Mouse (Mus musculus): Measurements from ENCODE around the gene Comtd1. TPM values are rescaled to one million over a fixed set of nuclear protein-coding genes. Genes with fewer than 3 reads are reported as not detected.

Comtd1 gene
- polyA plus RNA-seq, 1 experiment from 2014 or later, result 19.4 TPM

- ATAC-seq (ENCODE audit: low read depth) (no peak), DNase-seq (ENCODE audit: low spot score) (peak; percentile 15)
- H3K4me1 ChIP-seq (ENCODE audit: control insufficient read depth, insufficient read depth, low read length), result peaks cover 6% of the 10 kb centered on the region; the same call in 1 of the 2 replicates
- H3K27ac ChIP-seq (replicated peaks; ENCODE audit: low read depth, low read length), result no peak overlapping the region
- H3K4me3 ChIP-seq (ENCODE audit: low read depth, low read length), result no peak overlapping the region
- no peak overlapping the region for H3K9ac ChIP-seq (ENCODE audit: low read depth, low read length)
- H3K27me3 ChIP-seq (replicated peaks; ENCODE audit: control insufficient read depth, insufficient read depth, low read length), result no peaks in the 10 kb centered on the region
- H3K4me2 ChIP-seq (ENCODE audit: low read depth, low read length), result no peak overlapping the region
- H3K36me3 ChIP-seq (ENCODE audit: control insufficient read depth, insufficient read depth, low read length), result no peaks in the 10 kb centered on the region
- H3K9me3 ChIP-seq (ENCODE audit: control insufficient read depth, low read length), result no peaks in the 10 kb centered on the region
- WGBS, result 66% methylated on average over 7 of the region's 7 CpGs
Measured at GRCm38 (mm10) chr14:21823897-21824296, 24.9 kb downstream of the Comtd1 start.

DNA sequence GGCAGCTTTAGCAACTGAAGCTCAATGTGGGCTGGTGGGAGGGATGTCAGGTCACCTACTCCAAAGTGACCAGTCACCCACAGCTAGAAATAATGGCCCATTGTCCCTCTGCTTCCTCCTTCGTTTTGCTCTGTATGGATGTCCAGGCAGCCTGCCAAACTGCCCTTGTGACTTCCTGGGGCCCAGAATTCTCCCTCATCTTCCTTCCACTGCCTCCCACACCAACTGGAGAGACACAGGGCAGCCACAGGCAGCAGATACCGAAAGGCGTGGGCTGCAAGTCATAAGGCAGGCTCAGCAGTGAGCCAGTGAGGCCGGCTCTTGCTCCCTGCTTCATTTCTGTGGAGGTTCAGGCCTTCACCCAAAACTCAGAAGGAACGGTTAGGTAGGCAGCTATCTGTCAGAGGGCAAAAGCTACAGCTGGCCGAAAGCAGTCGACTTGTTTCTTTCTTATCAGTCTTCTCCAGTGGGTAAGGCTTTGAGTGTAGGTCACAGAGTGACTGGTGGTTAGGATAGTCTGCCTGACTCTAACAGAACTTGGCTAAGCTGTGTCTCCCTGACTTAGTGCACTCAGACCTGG is 25.9 kb downstream of the Comtd1 start:
- Histone ChIP-seq H3K4me1 (ENCODE audit: control insufficient read depth, insufficient read depth, low read length) (peaks cover 6% of the 10 kb centered on the region; the same call in 1 of the 2 replicates), H3K9me3 (ENCODE audit: control insufficient read depth, low read length) (no peaks in the 10 kb centered on the region), H3K36me3 (ENCODE audit: control insufficient read depth, insufficient read depth, low read length) (no peaks in the 10 kb centered on the region), H3K4me3 (ENCODE audit: low read depth, low read length) (no peak overlapping the region), H3K9ac (ENCODE audit: low read depth, low read length) (0 out of 2 replicates have a peak overlapping the region, but pooled peaks have one; percentile 30), H3K27ac (replicated peaks; ENCODE audit: low read depth, low read length) (peak overlapping the region; percentile 72), H3K27me3 (replicated peaks; ENCODE audit: control insufficient read depth, insufficient read depth, low read length) (no peaks in the 10 kb centered on the region), H3K4me2 (ENCODE audit: low read depth, low read length) (no peak overlapping the region)
- ATAC-seq (ENCODE audit: low read depth), result no peak; the same call in 1 of the 2 replicates
- DNase-seq (ENCODE audit: low spot score), result peak; percentile 66
- WGBS, result 61% methylated on average over 7 of the region's 7 CpGs

DNA sequence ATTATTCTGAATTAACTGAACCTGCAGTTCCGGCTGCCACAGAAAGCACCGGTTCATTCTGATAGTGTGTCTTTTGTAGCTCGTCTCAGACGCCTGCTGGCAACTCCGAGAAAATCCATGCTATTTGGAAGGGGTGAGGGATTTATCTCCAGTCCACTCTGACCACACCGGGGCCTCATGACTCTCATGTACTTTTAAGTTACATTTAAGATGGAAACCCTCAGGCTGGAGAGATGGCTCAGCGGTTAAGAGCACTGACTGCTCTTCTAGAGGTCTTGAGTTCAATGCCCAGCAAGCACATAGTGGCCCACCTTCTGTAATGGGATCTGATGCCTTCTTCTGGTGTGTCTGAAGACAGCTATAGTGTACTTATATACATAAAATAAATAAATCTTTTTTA is 26.5 kb downstream of the Comtd1 start:
- H3K27ac ChIP-seq (replicated peaks; ENCODE audit: low read depth, low read length), result no peak overlapping the region
- 76% methylated on average over 7 of the region's 7 CpGs for WGBS
- H3K36me3 ChIP-seq (ENCODE audit: control insufficient read depth, insufficient read depth, low read length), result no peaks in the 10 kb centered on the region
- ATAC-seq (ENCODE audit: low read depth) (no peak), DNase-seq (ENCODE audit: low spot score) (no peak)
- H3K27me3 ChIP-seq (replicated peaks; ENCODE audit: control insufficient read depth, insufficient read depth, low read length), result no peaks in the 10 kb centered on the region
- no peaks in the 10 kb centered on the region for H3K9me3 ChIP-seq (ENCODE audit: control insufficient read depth, low read length)
- H3K4me3 ChIP-seq (ENCODE audit: low read depth, low read length), result no peak overlapping the region
- no peak overlapping the region for H3K9ac ChIP-seq (ENCODE audit: low read depth, low read length)
- peaks cover 6% of the 10 kb centered on the region; the same call in 1 of the 2 replicates for H3K4me1 ChIP-seq (ENCODE audit: control insufficient read depth, insufficient read depth, low read length)
- no peak overlapping the region for H3K4me2 ChIP-seq (ENCODE audit: low read depth, low read length)

DNA sequence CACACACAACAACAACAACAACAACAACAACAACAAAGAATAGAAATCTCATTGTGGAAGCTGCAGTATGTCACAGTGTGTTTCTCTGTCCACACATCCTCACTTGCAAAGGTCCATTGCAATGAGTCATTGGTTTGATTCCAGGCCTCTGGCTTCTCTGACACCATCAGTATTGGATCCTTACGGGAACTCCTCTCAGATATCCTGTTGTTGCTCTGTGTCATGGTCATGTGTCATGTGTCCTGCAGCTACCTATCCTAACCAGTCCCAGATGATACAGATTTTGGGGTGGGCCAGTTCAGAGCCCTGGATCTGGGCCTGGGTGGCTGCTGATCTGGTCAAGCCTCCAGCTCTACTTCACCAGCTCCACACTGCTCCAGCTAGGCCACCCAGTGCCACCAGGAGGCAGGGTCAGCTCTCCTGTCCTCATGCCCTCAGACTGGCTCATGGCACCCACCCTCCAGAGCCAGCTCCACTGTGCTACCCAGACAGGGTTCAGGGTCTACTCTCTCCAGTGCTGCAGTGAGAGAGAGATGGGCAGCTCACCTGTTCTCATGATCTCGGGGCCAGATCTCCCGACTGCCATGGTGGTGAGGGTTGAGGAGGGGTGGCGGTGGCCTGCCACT is 27.8 kb downstream of the Comtd1 start:
- WGBS, result 87% methylated on average over 4 of the region's 4 CpGs
- DNase-seq (ENCODE audit: low spot score), result no peak
- Histone ChIP-seq H3K9ac (ENCODE audit: low read depth, low read length) (no peak overlapping the region), H3K27me3 (replicated peaks; ENCODE audit: control insufficient read depth, insufficient read depth, low read length) (no peaks in the 10 kb centered on the region), H3K4me3 (ENCODE audit: low read depth, low read length) (no peak overlapping the region), H3K4me2 (ENCODE audit: low read depth, low read length) (no peak overlapping the region), H3K27ac (replicated peaks; ENCODE audit: low read depth, low read length) (no peak overlapping the region), H3K4me1 (ENCODE audit: control insufficient read depth, insufficient read depth, low read length) (peaks cover 6% of the 10 kb centered on the region; the same call in 1 of the 2 replicates), H3K9me3 (ENCODE audit: control insufficient read depth, low read length) (no peaks in the 10 kb centered on the region), H3K36me3 (ENCODE audit: control insufficient read depth, insufficient read depth, low read length) (no peaks in the 10 kb centered on the region)
- no peak for ATAC-seq (ENCODE audit: low read depth)

DNA sequence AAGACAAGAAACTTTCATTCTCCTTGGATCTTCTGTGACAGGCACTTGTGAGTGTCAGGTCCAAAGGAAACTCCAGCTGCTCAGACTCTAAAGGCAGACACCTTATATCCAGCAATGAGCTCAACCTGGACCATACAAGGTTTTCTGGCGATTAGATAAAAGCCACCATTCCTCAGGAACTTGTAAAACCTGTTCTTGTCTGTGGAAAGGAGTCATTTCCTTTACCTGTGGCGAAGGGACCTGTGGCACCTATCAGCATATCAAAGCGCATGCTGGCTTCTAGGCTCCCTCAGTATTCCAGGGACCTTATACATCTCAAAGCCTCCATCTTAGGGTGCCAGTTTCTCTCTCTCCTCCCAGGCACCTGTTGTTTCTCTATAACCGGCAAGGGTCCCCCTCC is 31.3 kb downstream of the Comtd1 start:
- 43% methylated on average over 4 of the region's 4 CpGs for WGBS
- ATAC-seq (ENCODE audit: low read depth), result no peak; the same call in 1 of the 2 replicates
- H3K9me3 ChIP-seq (ENCODE audit: control insufficient read depth, low read length), result no peaks in the 10 kb centered on the region
- no peak overlapping the region for H3K27ac ChIP-seq (replicated peaks; ENCODE audit: low read depth, low read length)
- H3K9ac ChIP-seq (ENCODE audit: low read depth, low read length), result no peak overlapping the region
- no peak overlapping the region for H3K4me3 ChIP-seq (ENCODE audit: low read depth, low read length)
- no peaks in the 10 kb centered on the region for H3K4me1 ChIP-seq (ENCODE audit: control insufficient read depth, insufficient read depth, low read length)
- no peaks in the 10 kb centered on the region for H3K36me3 ChIP-seq (ENCODE audit: control insufficient read depth, insufficient read depth, low read length)
- H3K27me3 ChIP-seq (replicated peaks; ENCODE audit: control insufficient read depth, insufficient read depth, low read length), result no peaks in the 10 kb centered on the region
- no peak overlapping the region for H3K4me2 ChIP-seq (ENCODE audit: low read depth, low read length)
- no peak for DNase-seq (ENCODE audit: low spot score)

- H3K4me1 ChIP-seq (ENCODE audit: control insufficient read depth, insufficient read depth, low read length), result no peaks in the 10 kb centered on the region
- no peak overlapping the region for H3K27ac ChIP-seq (replicated peaks; ENCODE audit: low read depth, low read length)
- DNase-seq (ENCODE audit: low spot score) (no peak), ATAC-seq (ENCODE audit: low read depth) (no peak)
- WGBS, result 53% methylated on average over 3 of the region's 3 CpGs
- H3K36me3 ChIP-seq (ENCODE audit: control insufficient read depth, insufficient read depth, low read length), result no peaks in the 10 kb centered on the region
- no peaks in the 10 kb centered on the region for H3K27me3 ChIP-seq (replicated peaks; ENCODE audit: control insufficient read depth, insufficient read depth, low read length)
- H3K9ac ChIP-seq (ENCODE audit: low read depth, low read length), result no peak overlapping the region
- H3K9me3 ChIP-seq (ENCODE audit: control insufficient read depth, low read length), result no peaks in the 10 kb centered on the region
- H3K4me3 ChIP-seq (ENCODE audit: low read depth, low read length), result no peak overlapping the region
- H3K4me2 ChIP-seq (ENCODE audit: low read depth, low read length), result no peak overlapping the region
Measured at GRCm38 (mm10) chr14:21816255-21816654, 32.5 kb downstream of the Comtd1 start.

GRCm38 (mm10) chr14:21814606-21815005 is 34.2 kb downstream of the Comtd1 start:
- Histone ChIP-seq H3K4me1 (ENCODE audit: control insufficient read depth, insufficient read depth, low read length) (no peaks in the 10 kb centered on the region), H3K9me3 (ENCODE audit: control insufficient read depth, low read length) (no peaks in the 10 kb centered on the region), H3K4me2 (ENCODE audit: low read depth, low read length) (no peak overlapping the region), H3K4me3 (ENCODE audit: low read depth, low read length) (no peak overlapping the region), H3K9ac (ENCODE audit: low read depth, low read length) (no peak overlapping the region), H3K27ac (replicated peaks; ENCODE audit: low read depth, low read length) (no peak overlapping the region), H3K36me3 (ENCODE audit: control insufficient read depth, insufficient read depth, low read length) (no peaks in the 10 kb centered on the region), H3K27me3 (replicated peaks; ENCODE audit: control insufficient read depth, insufficient read depth, low read length) (no peaks in the 10 kb centered on the region)
- no peak for DNase-seq (ENCODE audit: low spot score)
- no peak for ATAC-seq (ENCODE audit: low read depth)
- 88% methylated on average over 4 of the region's 4 CpGs for WGBS

- H3K27ac ChIP-seq (replicated peaks; ENCODE audit: low read depth, low read length), result no peak overlapping the region
- no peaks in the 10 kb centered on the region for H3K36me3 ChIP-seq (ENCODE audit: control insufficient read depth, insufficient read depth, low read length)
- no peaks in the 10 kb centered on the region for H3K4me1 ChIP-seq (ENCODE audit: control insufficient read depth, insufficient read depth, low read length)
- no peak overlapping the region for H3K4me2 ChIP-seq (ENCODE audit: low read depth, low read length)
- no peak overlapping the region for H3K9ac ChIP-seq (ENCODE audit: low read depth, low read length)
- 91% methylated on average over 3 of the region's 3 CpGs for WGBS
- no peaks in the 10 kb centered on the region for H3K27me3 ChIP-seq (replicated peaks; ENCODE audit: control insufficient read depth, insufficient read depth, low read length)
- H3K4me3 ChIP-seq (ENCODE audit: low read depth, low read length), result no peak overlapping the region
- DNase-seq (ENCODE audit: low spot score) (no peak), ATAC-seq (ENCODE audit: low read depth) (no peak)
- no peaks in the 10 kb centered on the region for H3K9me3 ChIP-seq (ENCODE audit: control insufficient read depth, low read length)
Measured at GRCm38 (mm10) chr14:21813847-21814246, 34.9 kb downstream of the Comtd1 start.

- H3K4me3 ChIP-seq (ENCODE audit: low read depth, low read length), result no peak overlapping the region
- H3K36me3 ChIP-seq (ENCODE audit: control insufficient read depth, insufficient read depth, low read length), result no peaks in the 10 kb centered on the region
- no peak overlapping the region for H3K27ac ChIP-seq (replicated peaks; ENCODE audit: low read depth, low read length)
- WGBS, result 82% methylated on average over 4 of the region's 4 CpGs
- H3K9ac ChIP-seq (ENCODE audit: low read depth, low read length), result no peak overlapping the region
- no peaks in the 10 kb centered on the region for H3K27me3 ChIP-seq (replicated peaks; ENCODE audit: control insufficient read depth, insufficient read depth, low read length)
- H3K4me2 ChIP-seq (ENCODE audit: low read depth, low read length), result no peak overlapping the region
- no peaks in the 10 kb centered on the region for H3K9me3 ChIP-seq (ENCODE audit: control insufficient read depth, low read length)
- ATAC-seq (ENCODE audit: low read depth) (no peak), DNase-seq (ENCODE audit: low spot score) (no peak)
- H3K4me1 ChIP-seq (ENCODE audit: control insufficient read depth, insufficient read depth, low read length), result no peaks in the 10 kb centered on the region
Measured at GRCm38 (mm10) chr14:21813216-21813615, 35.6 kb downstream of the Comtd1 start.
